Mouse (Mus musculus) midbrain, embryonic 11.5 days (tissue): ENCODE measurements around the gene Scd2. TPM values are rescaled to one million over a fixed set of nuclear protein-coding genes. Genes with fewer than 3 reads are reported as not detected.
"Not testable (repeated sequence)": the region's sequence is repeated elsewhere in the genome, so short reads cannot be mapped to it uniquely, and the experiment has no call there.

Experiments
- ATAC-seq: fragments of 200-750 bp; cut with Nextera tagmentation; 2 replicates; pipeline ENCODE4 v1.8.0; 2017; ENCODE audit warnings: moderate TSS enrichment, moderate library complexity; ENCODE audit not compliant: low FRiP score
- DNase-seq: peaks from one replicate; pipeline ENCODE4 v3.0.0; 2015; ENCODE audit warnings: low spot score; ENCODE audit errors: missing footprints
- H3K27ac ChIP-seq: fragments of 300-500 bp; sonication (generic); 2 replicates; pipeline ENCODE4 v1.5.1; 2014; ENCODE audit warnings: low read depth, low read length
- H3K27me3 ChIP-seq: fragments of 300-500 bp; sonication (generic); 2 replicates; pipeline ENCODE4 v1.6.1; 2014; ENCODE audit warnings: mild to moderate bottlenecking, low read length, moderate library complexity, mixed read lengths; ENCODE audit not compliant: control insufficient read depth, insufficient read depth
- H3K36me3 ChIP-seq: fragments of 300-500 bp; sonication (generic); 2 replicates; pipeline ENCODE4 v1.6.1; 2014; ENCODE audit warnings: mild to moderate bottlenecking, low read length, moderate library complexity, mixed read lengths; ENCODE audit not compliant: control insufficient read depth, insufficient read depth
- H3K4me1 ChIP-seq: fragments of 300-500 bp; sonication (generic); 2 replicates; pipeline ENCODE4 v1.6.1; 2014; ENCODE audit warnings: low read length; ENCODE audit not compliant: control insufficient read depth, insufficient read depth
- H3K4me2 ChIP-seq: fragments of 300-500 bp; sonication (generic); 2 replicates; pipeline ENCODE4 v1.6.1; 2014; ENCODE audit warnings: mild to moderate bottlenecking, moderate library complexity
- H3K4me3 ChIP-seq: fragments of 300-500 bp; sonication (generic); 2 replicates; pipeline ENCODE4 v1.5.1; 2014; ENCODE audit warnings: low read depth, low read length
- H3K9ac ChIP-seq: fragments of 300-500 bp; sonication (generic); 2 replicates; pipeline ENCODE4 v1.6.1; 2014; ENCODE audit warnings: low read length
- H3K9me3 ChIP-seq: fragments of 300-500 bp; sonication (generic); 2 replicates; pipeline ENCODE4 v1.6.1; 2016; ENCODE audit warnings: low read length; ENCODE audit not compliant: control insufficient read depth
- WGBS: fragments of 180-500 bp; shearing (Covaris S2); extraction: QIAGEN DNeasy Blood & Tissue Kit; methylation state at CpG from one replicate; pipeline ENCODE4 v1.1.7; 2014; 5-methylcytosine and 5-hydroxymethylcytosine counted together
- polyA plus RNA-seq: library from polyadenylated mRNA; unstranded; fragments of >200 nt; fragmentation: Nextera tagmentation; extraction: Ambion mirVana; gene quantifications from 2 replicates; pipeline ENCODE4 v1.2.1, GENCODE M21; 2014

The Scd2 gene
- 353 and 358 TPM in 2 replicates for polyA plus RNA-seq

DNA sequence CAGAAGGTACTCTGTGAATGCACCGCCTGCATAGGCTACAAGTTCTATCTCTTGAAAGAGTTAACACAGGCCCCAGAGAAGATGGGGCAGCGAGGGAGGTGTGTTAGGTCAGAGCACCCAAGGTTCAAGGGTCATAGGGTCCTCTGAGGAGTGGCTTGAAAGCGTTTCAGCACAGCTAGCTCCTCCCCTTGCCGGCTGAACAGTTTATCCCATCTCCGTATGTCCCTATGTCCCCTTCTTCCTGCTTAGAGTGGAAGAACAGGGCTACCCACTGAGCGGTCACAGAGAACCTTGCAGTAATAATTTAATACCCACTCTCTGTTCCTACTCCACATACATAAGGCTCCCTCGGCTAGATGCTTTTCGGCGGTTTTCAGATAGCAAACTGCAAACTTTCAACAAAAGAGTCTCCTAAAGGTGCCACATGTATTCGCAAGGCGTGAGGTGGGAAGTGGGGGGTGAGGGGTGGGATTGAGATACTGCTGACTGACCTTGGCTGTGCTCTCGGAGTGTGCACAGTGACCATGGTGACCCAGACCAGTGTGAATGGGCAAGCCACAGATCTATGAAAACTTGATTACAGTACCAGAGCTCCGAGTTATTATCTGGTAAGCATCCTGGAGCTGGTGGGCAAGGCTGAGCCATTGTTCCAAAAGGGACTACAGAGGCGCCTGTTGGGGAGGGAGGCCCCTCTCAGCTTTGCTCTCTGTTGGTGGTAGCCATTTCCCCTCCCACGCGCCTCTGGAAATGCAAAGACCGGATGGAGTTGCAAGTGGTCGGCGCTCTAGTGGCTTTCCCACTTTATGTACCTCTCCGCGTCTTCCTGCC, at the start of gene Scd2:
Gene Scd2 (plus strand): TSS at position 734 of the 828 bp plus-strand sequence.
- peak within 1 kb of the TSS; percentile 95 for H3K4me3 ChIP-seq
- ATAC-seq = no peak
- H3K9me3 ChIP-seq = no peaks in the 10 kb centered on the region
- peaks cover 36% of the 10 kb centered on the region for H3K4me1 ChIP-seq
- H3K27ac ChIP-seq = peak within 1 kb of the TSS; percentile 97
- peak within 1 kb of the TSS; percentile 99 for H3K9ac ChIP-seq
- no peaks in the 10 kb centered on the region for H3K27me3 ChIP-seq
- H3K36me3 ChIP-seq = peaks cover 27% of the 10 kb centered on the region
- DNase-seq = no peak
- WGBS = 2% methylated on average over 21 of the region's 21 CpGs
- H3K4me2 ChIP-seq = peak within 1 kb of the TSS; percentile 100

DNA sequence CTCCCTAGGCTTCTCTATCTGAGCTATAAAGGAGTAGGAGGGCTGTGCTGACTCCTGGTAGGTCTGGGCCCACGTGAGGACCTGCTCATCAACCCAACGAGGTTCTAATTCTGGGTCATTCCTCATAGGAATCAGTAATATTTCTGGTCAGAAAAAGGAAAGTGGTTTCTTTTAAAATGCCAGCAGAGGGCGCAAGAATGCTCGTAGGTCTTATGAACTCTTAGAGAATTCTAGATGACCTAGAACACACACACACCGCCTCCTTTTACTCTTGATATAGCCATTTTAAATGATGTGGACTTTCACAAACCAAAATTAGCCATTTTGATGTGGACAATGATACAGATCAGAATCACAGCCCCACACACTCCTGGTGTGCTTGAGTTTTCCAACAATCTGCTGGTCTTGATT, 47.7 kb upstream of the Scd2 start:
- Histone ChIP-seq H3K4me1 (peaks cover 18% of the 10 kb centered on the region), H3K9ac (no peak overlapping the region)

DNA sequence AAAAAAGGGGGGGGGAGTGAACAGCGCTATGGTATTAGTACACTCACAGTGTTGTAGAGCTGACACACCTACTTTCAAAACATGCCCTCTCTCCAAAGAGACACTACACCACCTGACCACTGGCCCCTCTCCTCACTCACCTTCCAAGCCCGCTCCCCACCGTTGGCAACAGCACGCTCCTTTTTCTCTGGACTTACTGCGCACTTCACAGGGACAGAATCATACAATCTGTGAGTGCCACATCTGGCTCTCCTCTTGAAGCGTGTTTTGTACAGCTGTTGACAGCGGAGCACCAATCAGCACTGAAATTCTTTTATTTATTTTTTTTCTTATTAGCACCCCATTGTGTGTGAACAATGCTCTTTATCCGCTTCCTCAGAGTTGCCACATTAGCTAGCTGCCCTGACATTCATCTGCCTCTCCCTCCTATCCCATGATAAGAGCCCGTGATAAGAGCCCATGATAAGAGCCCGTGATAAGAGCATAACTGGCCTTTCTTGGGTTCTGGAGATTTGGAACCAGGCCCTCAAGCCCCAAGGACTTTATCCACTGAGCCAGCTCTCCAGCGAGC, 47.0 kb upstream of the Scd2 start:
- H3K4me3 ChIP-seq = no peak overlapping the region
- H3K27me3 ChIP-seq = no peaks in the 10 kb centered on the region
- DNase-seq (peak; percentile 90), ATAC-seq (no peak)
- H3K27ac ChIP-seq = no peak overlapping the region
- H3K9ac ChIP-seq = no peak overlapping the region
- H3K9me3 ChIP-seq = no peaks in the 10 kb centered on the region
- no peaks in the 10 kb centered on the region for H3K36me3 ChIP-seq
- peaks cover 18% of the 10 kb centered on the region for H3K4me1 ChIP-seq
- H3K4me2 ChIP-seq = 0 out of 2 replicates have a peak overlapping the region, but pooled peaks have one; percentile 16
- 46% methylated on average over 11 of the region's 11 CpGs for WGBS

More for the DNA sequence above, 47.7 kb upstream of the Scd2 start:
- Histone ChIP-seq H3K4me3 (no peak overlapping the region), H3K36me3 (no peaks in the 10 kb centered on the region), H3K27me3 (no peaks in the 10 kb centered on the region), H3K27ac (no peak overlapping the region), H3K4me2 (no peak overlapping the region), H3K9me3 (no peaks in the 10 kb centered on the region)
- DNase-seq (peak; percentile 92), ATAC-seq (no peak)
- WGBS = 8% methylated on average over 5 of the region's 5 CpGs

DNA sequence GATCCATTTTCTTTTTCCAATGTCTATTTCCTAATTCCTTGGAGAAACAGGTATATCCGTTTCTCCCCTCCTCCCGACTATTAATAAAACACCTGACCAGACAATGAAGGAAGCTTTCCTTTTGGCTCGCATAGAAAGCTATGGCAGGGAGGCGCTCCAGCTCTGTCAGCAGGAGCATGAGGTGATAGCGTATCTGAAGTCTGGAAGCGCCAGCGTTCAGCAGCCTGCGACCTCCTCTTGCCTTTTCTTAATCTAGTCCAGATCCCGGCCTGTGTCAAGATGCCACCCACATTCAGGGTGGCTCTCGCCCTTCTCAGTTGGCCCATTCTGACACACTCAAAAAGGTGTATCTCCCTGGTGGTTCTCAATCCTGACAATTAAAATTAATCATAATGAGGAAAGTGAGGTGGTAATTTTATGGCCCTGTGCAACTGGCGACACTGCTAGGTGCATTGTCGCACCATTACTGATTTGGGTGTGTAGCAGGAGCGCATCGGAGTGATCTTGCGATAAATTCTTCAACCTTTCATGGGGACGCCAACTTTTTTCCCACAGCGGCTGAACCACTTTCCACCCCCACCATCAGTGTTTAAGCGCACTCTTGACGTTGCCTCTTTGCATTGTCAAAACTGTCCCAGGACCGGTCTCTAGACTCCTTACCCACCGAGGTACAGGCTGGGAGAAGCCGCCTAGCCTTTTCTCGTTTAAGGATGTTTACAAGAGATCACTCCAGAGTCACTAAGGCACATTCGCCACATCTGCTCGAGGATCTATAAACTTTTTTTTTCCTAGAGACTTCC, 46.0 kb upstream of the Scd2 start:
- no peak; the same call in 1 of the 2 replicates for ATAC-seq
- no peaks in the 10 kb centered on the region for H3K9me3 ChIP-seq
- WGBS = 3% methylated on average over 25 of the region's 25 CpGs
- H3K4me2 ChIP-seq = peak overlapping the region; percentile 78
- H3K4me3 ChIP-seq = peak overlapping the region; percentile 42
- no peaks in the 10 kb centered on the region for H3K36me3 ChIP-seq
- peak; percentile 90 for DNase-seq
- no peaks in the 10 kb centered on the region for H3K27me3 ChIP-seq
- H3K27ac ChIP-seq = peak overlapping the region; percentile 87
- H3K4me1 ChIP-seq = peaks cover 18% of the 10 kb centered on the region
- H3K9ac ChIP-seq = peak overlapping the region; percentile 73

DNA sequence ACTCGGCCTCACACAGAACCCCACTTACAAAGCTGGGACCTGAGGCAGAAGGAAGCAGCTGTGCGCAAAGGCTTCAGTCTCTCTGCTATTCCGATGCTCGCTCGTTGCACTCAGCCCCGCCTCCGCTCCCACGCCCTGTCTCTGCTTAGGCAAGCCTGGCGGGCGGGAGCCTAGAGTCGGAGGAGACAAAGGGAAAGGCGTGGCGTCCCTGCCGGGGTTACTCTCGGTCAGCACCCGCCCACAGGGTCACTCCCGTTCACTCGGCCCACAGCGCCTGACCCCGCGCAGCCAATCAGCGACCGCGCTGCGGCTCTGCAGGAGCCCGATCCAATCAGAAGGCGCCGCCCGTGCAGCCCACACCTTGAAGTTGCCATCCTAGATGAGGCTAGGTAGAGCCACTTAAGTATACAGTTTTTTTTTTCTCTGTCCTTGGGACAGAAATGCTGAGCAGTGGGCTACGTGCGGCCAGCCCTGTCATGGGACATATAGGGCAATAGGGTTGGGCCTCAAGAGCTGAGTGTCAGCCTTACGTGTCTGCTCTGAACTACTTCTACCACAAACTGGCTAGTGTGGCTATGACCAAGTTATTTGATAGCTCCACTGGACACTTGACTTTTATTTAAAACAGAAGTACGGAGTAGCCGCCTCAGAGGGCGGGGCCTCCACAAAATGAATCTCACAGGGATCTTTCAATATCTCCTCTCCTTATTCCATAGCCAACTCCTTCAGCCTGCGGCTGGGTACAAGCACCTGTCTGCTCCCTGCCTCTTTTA, 45.2 kb upstream of the Scd2 start:
- no peaks in the 10 kb centered on the region for H3K36me3 ChIP-seq
- peak overlapping the region; percentile 42 for H3K4me3 ChIP-seq
- DNase-seq (peak; percentile 99), ATAC-seq (peak; percentile 99)
- H3K27me3 ChIP-seq = no peaks in the 10 kb centered on the region
- peak overlapping the region; percentile 73 for H3K9ac ChIP-seq
- peaks cover 18% of the 10 kb centered on the region for H3K4me1 ChIP-seq
- H3K4me2 ChIP-seq = peak overlapping the region; percentile 78
- peak overlapping the region; percentile 87 for H3K27ac ChIP-seq
- no peaks in the 10 kb centered on the region for H3K9me3 ChIP-seq
- WGBS = 4% methylated on average over 36 of the region's 36 CpGs

DNA sequence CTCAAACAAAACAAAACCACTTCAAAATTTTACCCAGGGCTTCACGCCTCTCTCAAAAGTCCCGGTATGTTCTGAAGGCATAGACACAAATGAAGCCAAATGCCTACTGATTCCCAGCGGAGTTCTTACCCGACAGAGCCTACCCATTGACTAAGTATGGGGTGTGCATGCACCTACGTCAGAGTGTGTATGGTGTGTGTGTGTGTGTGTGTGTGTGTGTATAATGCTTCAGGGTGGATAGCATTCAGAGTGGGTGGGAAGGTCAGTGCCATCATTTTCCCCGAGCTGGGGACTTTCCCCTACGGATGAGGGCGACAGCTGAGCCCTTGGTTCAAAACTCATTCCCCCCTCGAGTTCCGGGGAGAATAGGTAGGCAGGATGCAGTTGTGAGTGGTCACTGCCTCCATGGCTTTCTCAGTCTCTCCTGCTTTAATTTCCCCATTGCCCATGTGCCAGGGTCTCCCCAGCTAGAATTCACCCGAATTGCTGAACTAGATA, 44.6 kb upstream of the Scd2 start:
- WGBS = 80% methylated on average over 11 of the region's 11 CpGs
- no peaks in the 10 kb centered on the region for H3K9me3 ChIP-seq
- no peak overlapping the region for H3K4me3 ChIP-seq
- H3K27me3 ChIP-seq = no peaks in the 10 kb centered on the region
- peak overlapping the region; percentile 40 for H3K27ac ChIP-seq
- DNase-seq = peak; percentile 85
- H3K9ac ChIP-seq = 0 out of 2 replicates have a peak overlapping the region, but pooled peaks have one; percentile 35
- H3K4me2 ChIP-seq = peak overlapping the region; percentile 78
- no peak for ATAC-seq
- no peaks in the 10 kb centered on the region for H3K36me3 ChIP-seq
- peaks cover 18% of the 10 kb centered on the region for H3K4me1 ChIP-seq

DNA sequence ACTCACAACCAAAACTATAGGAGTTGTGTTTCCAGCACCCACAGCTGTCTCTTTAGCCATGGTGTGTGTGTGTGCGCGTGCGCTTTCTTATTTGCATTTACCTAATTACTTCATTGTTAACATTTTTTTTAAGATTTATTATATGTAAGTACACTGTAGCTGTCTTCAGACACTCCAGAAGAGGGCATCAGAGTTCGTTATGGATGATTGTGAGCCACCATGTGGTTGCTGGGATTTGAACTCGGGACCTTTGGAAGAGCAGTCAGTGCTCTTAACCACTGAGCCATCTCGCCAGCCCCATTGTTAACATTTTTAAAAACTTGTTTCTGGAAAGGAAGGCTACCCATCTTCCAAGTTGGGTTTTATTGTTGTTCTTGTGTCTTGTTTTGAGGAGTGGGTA, 42.3 kb upstream of the Scd2 start:
- not testable (repeated sequence) for H3K4me2 ChIP-seq, H3K9me3 ChIP-seq, H3K9ac ChIP-seq, ATAC-seq, H3K27me3 ChIP-seq, H3K27ac ChIP-seq, H3K4me3 ChIP-seq, H3K36me3 ChIP-seq, DNase-seq
- H3K4me1 ChIP-seq = peaks cover 16% of the 10 kb centered on the region
- 93% methylated on average over 6 of the region's 6 CpGs for WGBS

DNA sequence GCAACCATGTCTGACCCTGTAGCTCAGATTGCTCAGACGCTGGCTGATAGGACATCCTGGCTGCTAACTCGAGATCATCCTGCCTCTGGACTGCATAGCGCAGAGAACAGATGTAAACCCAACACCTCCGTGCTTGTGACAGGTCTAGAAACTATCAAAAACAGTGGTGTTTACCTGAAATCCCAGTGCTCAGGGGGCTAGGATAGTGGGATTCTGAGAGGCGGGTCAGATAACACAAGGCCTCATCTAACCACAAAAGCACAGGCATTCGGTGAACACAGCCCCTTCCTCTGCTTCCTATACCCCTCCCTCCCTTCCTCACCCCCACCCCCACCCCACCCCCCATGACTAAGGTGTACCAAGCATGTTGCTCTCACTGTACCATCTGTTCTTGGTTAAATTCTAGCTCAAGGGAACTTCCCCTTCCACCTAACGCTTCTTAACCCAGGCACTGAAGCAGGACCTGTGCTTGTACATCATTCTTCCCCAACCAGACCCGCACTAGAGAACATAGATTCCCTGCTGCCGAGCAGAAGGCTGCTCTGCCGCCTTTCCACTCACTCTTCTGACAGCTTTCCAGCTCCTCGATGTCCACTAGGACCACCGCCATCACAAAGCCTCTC, 41.4 kb upstream of the Scd2 start:
- Histone ChIP-seq H3K9ac (no peak overlapping the region), H3K27ac (no peak overlapping the region), H3K36me3 (no peaks in the 10 kb centered on the region), H3K4me2 (no peak overlapping the region), H3K27me3 (no peaks in the 10 kb centered on the region), H3K9me3 (no peaks in the 10 kb centered on the region), H3K4me3 (no peak overlapping the region), H3K4me1 (peaks cover 11% of the 10 kb centered on the region)
- WGBS = 72% methylated on average over 12 of the region's 12 CpGs
- ATAC-seq (no peak), DNase-seq (no peak)
